16 mouse cellular contexts compared by ENCODE assay signal in genomic region chr1:35878426-35878825, GRCm38 (mm10).
DNase-seq lines count a peak whose midpoint lies in the region; ATAC-seq and TF ChIP-seq lines count a peak whose summit lies in the region.
"Had no signal": no experiment of that assay in that cellular context is flagged by ENCODE, and none has a peak within 500 bp of the region (broad histone marks: within the 10 kb centered on the region; RNA-seq: fewer than 3 reads in every experiment).

No protein-coding gene starts in this region.

- H3K4me3 ChIP-seq in gastrocnemius, adult 2 months = no peak overlapping the region
- no peak overlapping the region for H3K4me3 ChIP-seq in ES-Bruce4 (ENCODE audit: low read depth, low read length)
- no peak overlapping the region for H3K4me3 ChIP-seq in heart, embryonic 10.5 days
- H3K4me3 ChIP-seq: embryonic facial prominence, embryonic 10.5 days; heart, embryonic 15.5 days; limb, embryonic 12.5 days; midbrain, embryonic 15.5 days had no signal

- no peak for TF ChIP-seq CTCF in gastrocnemius, adult 2 months (IDR thresholded peaks at IDR 0.05)
- TF ChIP-seq CTCF in ES-Bruce4 (IDR thresholded peaks at IDR 0.05; ENCODE audit: low read depth, low read length) = no peak

- intact Hi-C loops in gastrocnemius, adult 2 months (cut with DNase I) = loop anchor here (5.0 to 10.0 kb wide), 2 partner anchors 189 to 256 kb away; partner anchors contain the start of gene Hs6st1

- no peak for TF ChIP-seq POLR2A in ES-Bruce4 (IDR thresholded peaks at IDR 0.05; ENCODE audit: insufficient read depth, low read length)

- no peak overlapping the region; the same call in 1 of the 2 replicates for H3K27ac ChIP-seq in gastrocnemius, adult 2 months
- peak overlapping the region; percentile 25; the same call in 1 of the 2 replicates for H3K27ac ChIP-seq in ES-Bruce4 (ENCODE audit: insufficient read depth, low read length)
- H3K27ac ChIP-seq in heart, embryonic 10.5 days = no peak overlapping the region
- H3K27ac ChIP-seq: embryonic facial prominence, embryonic 10.5 days; limb, embryonic 12.5 days; midbrain, embryonic 15.5 days had no signal

- no peaks in the 10 kb centered on the region for H3K36me3 ChIP-seq in ES-Bruce4 (ENCODE audit: control insufficient read depth, insufficient read depth, low read length, poor library complexity, severe bottlenecking)
- no peaks in the 10 kb centered on the region for H3K36me3 ChIP-seq in heart, embryonic 10.5 days
- H3K36me3 ChIP-seq: embryonic facial prominence, embryonic 10.5 days; heart, embryonic 15.5 days; limb, embryonic 12.5 days; midbrain, embryonic 15.5 days had no signal

- H3K27me3 ChIP-seq in ES-Bruce4 (ENCODE audit: control insufficient read depth, insufficient read depth, low read length, poor library complexity, severe bottlenecking) = no peaks in the 10 kb centered on the region
- H3K27me3 ChIP-seq in heart, embryonic 10.5 days (ENCODE audit: insufficient read depth, poor library complexity, severe bottlenecking) = no peaks in the 10 kb centered on the region
- H3K27me3 ChIP-seq: heart, embryonic 15.5 days; limb, embryonic 12.5 days; midbrain, embryonic 15.5 days; Patski had no signal

- no peaks in the 10 kb centered on the region for H3K9me3 ChIP-seq in ES-Bruce4 (replicated peaks; ENCODE audit: control insufficient read depth, insufficient read depth, low read length, poor library complexity, severe bottlenecking)
- H3K9me3 ChIP-seq in heart, embryonic 10.5 days = no peaks in the 10 kb centered on the region
- H3K9me3 ChIP-seq: embryonic facial prominence, embryonic 10.5 days; heart, embryonic 15.5 days; limb, embryonic 12.5 days; midbrain, embryonic 15.5 days had no signal

- peak; percentile 34 for DNase-seq in gastrocnemius, adult 2 months
- DNase-seq in gastrocnemius, postnatal 10 days = no peak
- DNase-seq in ES-CJ7 (ENCODE audit: low read depth, low spot score) = peak; percentile 32
- DNase-seq in heart, embryonic 10.5 days (ENCODE audit: low spot score) = peak; percentile 60
- DNase-seq in left cerebral cortex, adult 11 months (ENCODE audit: low spot score) = no peak
- DNase-seq: adrenal gland, postnatal 10 days; kidney, adult 9 months; right cerebral cortex, postnatal 4 days; thymus, postnatal 14 days had no signal

- TF ChIP-seq EP300 in ES-Bruce4 (IDR thresholded peaks at IDR 0.05; ENCODE audit: insufficient read depth, low read depth, low read length) = no peak

- H3K9ac ChIP-seq in ES-Bruce4 (ENCODE audit: low read depth, poor library complexity, severe bottlenecking) = no peak overlapping the region
- H3K9ac ChIP-seq: heart, embryonic 15.5 days; limb, embryonic 12.5 days; midbrain, embryonic 15.5 days had no signal

- 89% methylated on average over 4 of the region's 4 CpGs for WGBS in heart, embryonic 10.5 days

- H3K4me1 ChIP-seq in ES-Bruce4 (ENCODE audit: control insufficient read depth, insufficient read depth, low read length) = peaks cover 4% of the 10 kb centered on the region
- H3K4me1 ChIP-seq in heart, embryonic 10.5 days = peaks cover 26% of the 10 kb centered on the region

- ATAC-seq in activated CD4-positive, CD25-positive, alpha-beta regulatory T cell, adult 4 months = no peak
- ATAC-seq: Patski had no signal

Comparison
In these comparisons a context has a peak if more than half of its experiments do, and no peak if none do; other contexts are left out.
1. DNase-seq: peak in gastrocnemius, adult 2 months (single experiment), ES-CJ7 (single experiment) and heart, embryonic 10.5 days (single experiment); none in gastrocnemius, postnatal 10 days (single experiment) and left cerebral cortex, adult 11 months (single experiment).